Mouse (Mus musculus) bone marrow macrophage, adult 2 months (primary cell): ENCODE measurements at regions not wholly inside any gene's neighbourhood (a gene's known extent, or its start where the extent isn't known, plus 50 kb on each side); places are given as distances from the start of the nearest gene placed in this dataset.

Experiments
- H3K27ac ChIP-seq: 2 replicates; pipeline ENCODE4 v1.5.1; 2012; ENCODE audit warnings: low read depth, low read length; ENCODE audit not compliant: insufficient read depth
- H3K4me1 ChIP-seq: 2 replicates; pipeline ENCODE4 v1.6.1; 2012; ENCODE audit warnings: low read length; ENCODE audit not compliant: control insufficient read depth, insufficient read depth
- H3K4me3 ChIP-seq: 2 replicates; pipeline ENCODE4 v1.5.1; 2012; ENCODE audit warnings: mild to moderate bottlenecking, low read length, moderate library complexity; ENCODE audit not compliant: insufficient read depth
- CTCF ChIP-seq: IDR thresholded peaks from 2 replicates; pipeline ENCODE4 v1.5.1; 2012; ENCODE audit warnings: low read depth, mild to moderate bottlenecking, low read length, moderate library complexity
- POLR2A ChIP-seq: IDR thresholded peaks from 2 replicates; pipeline ENCODE4 v1.6.1; 2012; ENCODE audit warnings: mild to moderate bottlenecking, low read depth, low read length, borderline replicate concordance

GRCm38 (mm10) chr1:61086811-61087210 is 109.1 kb downstream of the Icos start:
- Histone ChIP-seq H3K27ac (no peak overlapping the region), H3K4me3 (no peak overlapping the region), H3K4me1 (no peaks in the 10 kb centered on the region)
- no peak for TF ChIP-seq CTCF
- TF ChIP-seq POLR2A: no peak

GRCm38 (mm10) chr1:61090801-61091200 is 113.1 kb downstream of the Icos start:
- no peaks in the 10 kb centered on the region for H3K4me1 ChIP-seq
- H3K27ac ChIP-seq: no peak overlapping the region
- no peak for TF ChIP-seq POLR2A
- no peak for TF ChIP-seq CTCF
- no peak overlapping the region for H3K4me3 ChIP-seq

GRCm38 (mm10) chr1:61095481-61096165 is 117.9 kb downstream of the Icos start:
- Histone ChIP-seq H3K4me3 (no peak overlapping the region), H3K27ac (no peak overlapping the region), H3K4me1 (no peaks in the 10 kb centered on the region)
- TF ChIP-seq CTCF: no peak
- TF ChIP-seq POLR2A: no peak

- TF ChIP-seq CTCF: no peak
- no peak for TF ChIP-seq POLR2A
- H3K4me1 ChIP-seq: no peaks in the 10 kb centered on the region
These were observed 121.6 kb downstream of the Icos start for GRCm38 (mm10) chr1:61099341-61099740.

GRCm38 (mm10) chr1:61101679-61102078 is 124.0 kb downstream of the Icos start:
- no peaks in the 10 kb centered on the region for H3K4me1 ChIP-seq
- H3K27ac ChIP-seq: no peak overlapping the region
- no peak overlapping the region for H3K4me3 ChIP-seq
- TF ChIP-seq POLR2A (no peak), CTCF (0 out of 2 replicates have a peak, but pooled peaks have one; percentile 16)

More at GRCm38 (mm10) chr1:61099341-61099740, 121.6 kb downstream of the Icos start:
- no peak overlapping the region for H3K27ac ChIP-seq
- H3K4me3 ChIP-seq: no peak overlapping the region

- H3K4me3 ChIP-seq: no peak overlapping the region
- TF ChIP-seq CTCF (no peak), POLR2A (no peak)
- H3K4me1 ChIP-seq: no peaks in the 10 kb centered on the region
- H3K27ac ChIP-seq: no peak overlapping the region
These were observed 124.6 kb downstream of the Icos start for GRCm38 (mm10) chr1:61102346-61102745.

- Histone ChIP-seq H3K4me1 (no peaks in the 10 kb centered on the region), H3K4me3 (no peak overlapping the region), H3K27ac (no peak overlapping the region)
- TF ChIP-seq POLR2A (no peak), CTCF (no peak)
These were observed 125.9 kb downstream of the Icos start for GRCm38 (mm10) chr1:61103581-61103980.

- TF ChIP-seq POLR2A (no peak), CTCF (no peak)
- no peak overlapping the region for H3K27ac ChIP-seq
- no peak overlapping the region for H3K4me3 ChIP-seq
- H3K4me1 ChIP-seq: no peaks in the 10 kb centered on the region
These were observed 134.1 kb downstream of the Icos start for GRCm38 (mm10) chr1:61111731-61112309.

GRCm38 (mm10) chr1:61117535-61117934 is 139.8 kb downstream of the Icos start:
- no peaks in the 10 kb centered on the region for H3K4me1 ChIP-seq
- TF ChIP-seq CTCF (no peak), POLR2A (no peak)
- no peak overlapping the region for H3K27ac ChIP-seq
- H3K4me3 ChIP-seq: no peak overlapping the region

GRCm38 (mm10) chr1:61118071-61118470 is 140.3 kb downstream of the Icos start:
- H3K4me1 ChIP-seq: no peaks in the 10 kb centered on the region
- H3K27ac ChIP-seq: no peak overlapping the region
- no peak overlapping the region for H3K4me3 ChIP-seq
- TF ChIP-seq CTCF: no peak
- TF ChIP-seq POLR2A: no peak
